Mouse (Mus musculus) heart, adult 18-20 months (tissue): Measurements from ENCODE around the gene Sbf2. TPM values are rescaled to one million over a fixed set of nuclear protein-coding genes. Genes with fewer than 3 reads are reported as not detected.
"Not testable (repeated sequence)": the region's sequence is repeated elsewhere in the genome, so short reads cannot be mapped to it uniquely, and the experiment has no call there.

Source experiments
- DNase-seq, 2 experiments: peaks; one replicate each; pipeline ENCODE4 v3.0.0; 2021 to 2022; ENCODE audit warnings: mixed read lengths in 1 of 2
- long read RNA-seq, 2 experiments: library from polyadenylated mRNA; stranded (forward); transcript quantifications; one replicate each; pipeline ENCODE4 v2.0.0; 2021
- total RNA-seq, 2 experiments: library from RNA; stranded (reverse); gene quantifications; 2 replicates each; pipeline ENCODE4 v1.2.3; 2021

Sbf2 gene
- 10 to 100 TPM; 36.8 to 45.1 TPM for total RNA-seq
- long read RNA-seq, experiment 1, full-length matches to known transcripts: 1 of 8 reads
- long read RNA-seq, experiment 1, partial matches to known transcripts: 7 of 8 reads
- long read RNA-seq, experiment 1, other reads (novel, unspliced or antisense): 0 of 8 reads
- long read RNA-seq, experiment 2, full-length matches to known transcripts: 1 of 10 reads
- long read RNA-seq, experiment 2, partial matches to known transcripts: 4 of 10 reads
- long read RNA-seq, experiment 2, other reads (novel, unspliced or antisense): 5 of 10 reads

- peak; percentile 88 to 94 for DNase-seq
Observed at GRCm38 (mm10) chr7:110614133-110615063, at the start of gene Sbf2. Sbf2 (minus strand) TSS chr7:110614922.

GRCm38 (mm10) chr7:110658378-110658928, 43.7 kb upstream of the Sbf2 start:
- no peak for DNase-seq

DNA sequence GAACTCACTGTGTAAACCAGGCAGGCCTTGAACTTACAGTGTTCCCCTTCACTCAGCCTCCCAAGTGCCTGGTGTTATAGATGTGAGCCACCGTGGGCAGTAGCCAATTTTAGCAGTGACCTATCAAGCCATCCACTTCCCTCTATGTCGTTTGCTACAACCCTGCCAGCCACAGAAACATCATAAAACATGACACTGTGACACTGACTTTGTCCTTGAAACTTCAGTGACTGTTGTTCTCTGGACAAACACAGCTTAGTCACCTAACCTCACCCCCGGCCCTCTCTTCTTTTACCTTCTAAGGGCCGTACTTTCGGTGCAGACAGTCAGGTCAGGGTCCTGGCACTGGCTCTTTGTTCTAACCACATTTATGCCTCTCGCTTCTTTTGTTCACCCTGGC, 41.2 kb upstream of the Sbf2 start:
- DNase-seq: no peak

GRCm38 (mm10) chr7:110655230-110655629, 40.5 kb upstream of the Sbf2 start:
- DNase-seq: no peak

DNA sequence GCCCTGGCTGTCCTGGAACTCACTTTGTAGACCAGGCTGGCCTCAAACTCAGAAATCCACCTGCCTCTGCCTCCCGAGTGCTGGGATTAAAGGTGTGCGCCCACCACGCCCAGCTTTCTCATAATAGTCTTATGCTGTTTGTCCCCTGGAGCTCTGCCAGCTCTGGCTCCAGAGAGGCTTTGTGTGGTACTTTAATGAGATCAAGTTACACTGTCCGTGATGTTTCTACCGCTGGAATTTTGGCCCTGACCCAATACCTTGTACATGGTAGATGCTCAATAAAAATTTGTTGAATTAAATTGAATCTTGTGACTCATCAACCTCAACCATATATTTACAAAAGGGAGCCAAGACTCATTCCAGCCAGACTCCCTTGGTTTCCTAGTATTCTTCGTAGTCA, 36.4 kb upstream of the Sbf2 start:
- DNase-seq: no peak

DNA sequence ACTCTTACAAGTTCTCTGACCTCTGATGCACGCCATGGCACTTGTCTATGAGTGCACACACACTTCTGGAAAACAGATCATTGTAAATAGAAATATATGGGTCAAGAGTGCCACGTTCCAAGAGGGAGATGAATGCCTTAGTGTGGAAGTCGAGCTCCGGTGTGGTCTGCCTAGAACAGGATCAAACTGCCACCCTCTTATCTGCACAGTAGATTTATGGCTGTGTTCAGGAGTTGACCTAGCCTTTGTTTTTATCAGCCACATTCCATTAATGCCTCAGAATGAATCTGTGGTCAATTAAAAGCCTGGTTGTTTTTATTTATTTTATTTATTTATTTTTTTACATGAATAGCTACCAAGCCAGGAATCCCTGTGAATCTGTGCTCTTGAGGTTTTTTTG, 35.8 kb upstream of the Sbf2 start:
- DNase-seq: no peak

GRCm38 (mm10) chr7:110649133-110649987, 34.6 kb upstream of the Sbf2 start:
- peak in 1 of 2 experiments; percentile 35 for DNase-seq

GRCm38 (mm10) chr7:110648455-110649085, 33.8 kb upstream of the Sbf2 start:
- DNase-seq: peak; percentile 66 to 72

DNA sequence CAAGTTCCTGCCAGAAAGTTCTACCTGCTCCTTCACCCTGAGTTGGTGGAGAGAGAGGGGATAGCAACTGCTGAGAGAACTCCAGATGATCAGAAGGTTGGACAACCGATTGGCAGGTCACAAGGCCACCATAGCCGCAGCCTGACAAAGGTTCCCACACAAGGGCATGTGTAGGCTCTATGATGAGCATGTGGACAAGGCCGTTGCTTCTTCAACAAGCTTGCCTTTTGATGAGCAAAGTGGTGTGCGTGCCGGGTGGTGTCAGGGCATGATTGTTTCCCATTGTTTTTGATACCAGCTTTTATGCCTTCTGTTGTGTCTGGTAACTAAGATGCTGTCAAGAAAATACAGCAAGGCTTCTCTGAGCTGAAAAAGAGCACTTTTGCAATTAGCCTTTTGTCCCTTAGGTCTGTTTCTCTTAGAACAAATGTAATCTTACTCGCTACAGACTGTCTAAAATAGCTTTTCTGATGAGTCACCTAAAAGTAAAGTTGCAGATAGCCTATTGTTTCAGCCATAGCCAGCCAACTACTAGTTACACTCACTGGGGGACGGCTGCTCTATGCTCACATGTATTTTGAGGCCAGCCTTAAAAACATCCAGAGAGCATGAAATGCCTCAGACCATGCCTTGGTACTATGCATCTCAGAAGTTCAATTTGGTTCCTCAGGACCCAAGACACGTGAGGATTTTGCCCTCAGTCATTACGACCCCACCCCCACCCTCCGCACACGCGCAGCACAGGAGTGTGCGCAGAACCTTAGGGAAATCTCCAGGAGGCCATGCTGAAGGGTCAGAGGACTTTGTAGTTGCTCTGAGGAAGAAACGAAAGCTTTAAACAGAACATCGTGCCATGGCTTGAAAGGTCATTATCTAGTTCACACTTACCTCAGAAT, 33.1 kb upstream of the Sbf2 start:
- DNase-seq: peak in 1 of 2 experiments; percentile 33

GRCm38 (mm10) chr7:110646611-110647407, 32.1 kb upstream of the Sbf2 start:
- no peak for DNase-seq

- no peak for DNase-seq
Observed at GRCm38 (mm10) chr7:110645859-110646258, 31.1 kb upstream of the Sbf2 start.

GRCm38 (mm10) chr7:110645311-110645710, 30.6 kb upstream of the Sbf2 start:
- peak; percentile 67 to 86 for DNase-seq

GRCm38 (mm10) chr7:110639958-110640357, 25.2 kb upstream of the Sbf2 start:
- DNase-seq: not testable (repeated sequence)

GRCm38 (mm10) chr7:110639291-110639915, 24.7 kb upstream of the Sbf2 start:
- no peak for DNase-seq

DNA sequence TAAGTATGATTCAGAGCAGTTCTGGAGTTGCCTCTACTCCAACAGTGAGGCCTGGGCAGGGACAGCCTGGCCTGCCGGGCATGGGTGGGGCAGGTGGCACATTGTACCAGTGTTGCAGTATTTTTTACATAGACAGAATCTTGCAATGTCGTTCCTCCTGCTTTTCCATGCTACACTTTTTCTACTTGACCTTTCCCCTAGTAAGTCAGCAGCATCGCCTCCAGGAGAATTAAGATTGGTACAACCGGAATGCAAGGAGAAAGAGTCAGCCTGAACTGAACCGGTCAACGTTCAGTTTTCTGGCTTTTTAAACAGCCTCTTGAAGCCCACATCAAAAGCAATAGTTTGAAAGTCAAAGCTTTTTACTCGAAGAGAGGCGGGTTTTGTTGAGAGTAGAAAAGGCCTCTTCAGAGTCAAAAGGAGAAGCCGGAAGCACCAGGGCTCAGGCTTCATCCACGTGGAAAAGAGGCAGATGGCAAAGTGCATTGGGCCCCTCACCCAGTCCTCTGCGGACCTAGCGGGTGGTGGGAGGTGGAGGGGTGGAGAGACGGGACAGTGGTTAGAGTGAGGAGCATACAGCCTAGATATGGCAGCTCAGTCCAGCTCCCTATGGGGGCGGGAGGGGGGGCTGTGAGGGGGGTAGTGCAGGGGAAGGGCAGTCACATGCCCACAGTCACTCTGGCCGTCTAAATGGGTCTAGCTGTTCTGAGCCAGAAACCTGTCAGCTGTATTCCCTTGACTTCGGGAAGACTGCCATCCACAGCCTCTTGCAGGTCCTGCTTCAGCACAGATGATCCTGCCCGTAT, 23.8 kb upstream of the Sbf2 start:
- DNase-seq: peak; percentile 56 to 71

DNA sequence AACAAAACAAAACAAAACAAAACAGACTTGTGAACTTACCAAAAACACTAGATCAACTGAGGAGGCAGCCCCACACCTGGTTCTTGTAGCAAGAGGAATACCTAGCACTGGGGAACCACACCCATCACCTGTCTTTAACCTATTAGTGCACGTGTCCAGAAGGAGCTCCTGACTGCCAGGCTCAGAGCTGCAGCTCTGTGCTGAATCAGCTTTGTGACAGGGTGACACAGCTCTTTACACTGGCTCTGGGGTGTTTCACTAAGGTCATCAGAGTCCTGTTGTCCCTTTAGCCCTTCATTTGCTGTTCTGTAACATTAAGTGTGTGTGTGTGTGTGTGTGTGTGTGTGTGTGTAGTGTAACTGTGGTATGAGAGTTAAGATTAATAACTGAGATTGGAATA, 21.8 kb upstream of the Sbf2 start:
- DNase-seq: no peak

GRCm38 (mm10) chr7:110635929-110636328, 21.2 kb upstream of the Sbf2 start:
- DNase-seq: no peak
